Mouse (Mus musculus) granulocyte monocyte progenitor cell, adult 5-6 weeks (primary cell): ENCODE measurements around the gene Myom3. TPM values are rescaled to one million over a fixed set of nuclear protein-coding genes. Genes with fewer than 3 reads are reported as not detected.

Source experiments
- ATAC-seq: replicated peaks from 2 replicates; pipeline ENCODE4 v1.8.0; 2016; ENCODE audit warnings: mild to moderate bottlenecking, moderate TSS enrichment, inconsistent platforms; ENCODE audit not compliant: poor library complexity, severe bottlenecking
- total RNA-seq, 2 experiments: library from RNA; stranded (forward) in 1 of 2; stranded (reverse) in 1 of 2; fragments of 200-712, 200-1000 nt in 1 of 2; fragments of >200 nt in 1 of 2; fragmentation: Nextera tagmentation in 1 of 2; gene quantifications; 2 replicates each; pipeline ENCODE4 v1.2.3; 2014 to 2017

Myom3 gene
- total RNA-seq, 2 experiments from 2014 or later: not detected

GRCm38 (mm10) chr4:135801543-135801942 is 42.0 kb downstream of the Myom3 start:
- ATAC-seq: peak; percentile 69

- ATAC-seq: peak; percentile 20; the same call in 1 of the 2 replicates
These were observed 43.8 kb downstream of the Myom3 start for GRCm38 (mm10) chr4:135803299-135803698.

GRCm38 (mm10) chr4:135804169-135804568 is 44.7 kb downstream of the Myom3 start:
- ATAC-seq: no peak

DNA sequence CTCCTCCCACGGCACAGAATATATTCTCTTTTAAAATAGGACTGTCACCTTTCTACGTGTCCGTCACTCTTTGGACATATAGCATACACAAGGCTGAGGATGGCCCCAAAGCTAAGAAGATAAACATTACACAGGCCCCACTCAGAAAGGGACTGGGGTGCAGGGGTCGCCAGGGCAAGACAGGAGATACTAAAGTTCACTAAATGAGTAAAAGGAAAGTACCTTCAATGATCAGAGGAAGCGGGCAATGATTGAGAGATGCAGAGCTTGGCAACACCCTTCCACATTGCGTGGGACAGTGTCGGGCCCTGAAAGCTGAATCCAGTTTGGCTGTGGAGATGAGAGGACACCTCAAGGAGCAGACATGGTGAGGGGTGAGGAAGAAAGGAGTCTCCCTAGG is 55.4 kb downstream of the Myom3 start:
- ATAC-seq: no peak

GRCm38 (mm10) chr4:135816905-135817622 is 57.5 kb downstream of the Myom3 start:
- ATAC-seq: no peak; the same call in 1 of the 2 replicates

DNA sequence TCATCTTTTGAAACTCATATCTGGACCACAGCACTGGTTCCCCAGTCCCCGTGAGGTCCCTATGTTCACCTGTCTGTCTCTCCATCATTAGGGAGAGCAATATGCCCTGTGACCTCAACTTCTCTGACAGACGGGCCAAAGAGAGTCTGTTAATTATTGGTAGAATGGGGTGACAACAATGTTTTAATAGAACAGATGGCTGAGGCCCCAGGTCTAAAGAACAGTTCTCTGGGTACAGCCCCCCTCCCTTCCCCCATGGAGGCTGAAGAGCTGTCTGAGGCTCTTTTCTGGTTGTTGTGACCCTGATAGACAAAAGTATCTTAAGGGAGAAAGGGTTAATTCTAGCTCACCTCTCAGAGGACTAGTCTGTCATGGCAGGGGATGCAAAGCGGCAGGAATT is 58.9 kb downstream of the Myom3 start:
- no peak for ATAC-seq

GRCm38 (mm10) chr4:135819826-135820526 is 60.5 kb downstream of the Myom3 start:
- peak; percentile 78 for ATAC-seq

GRCm38 (mm10) chr4:135821772-135822171 is 62.3 kb downstream of the Myom3 start:
- no peak for ATAC-seq

GRCm38 (mm10) chr4:135823298-135823697 is 63.8 kb downstream of the Myom3 start:
- no peak for ATAC-seq

- no peak for ATAC-seq
These were observed 64.7 kb downstream of the Myom3 start for GRCm38 (mm10) chr4:135824254-135824653.

GRCm38 (mm10) chr4:135828491-135828890 is 69.0 kb downstream of the Myom3 start:
- ATAC-seq: no peak

GRCm38 (mm10) chr4:135832070-135832469 is 72.6 kb downstream of the Myom3 start:
- no peak for ATAC-seq

GRCm38 (mm10) chr4:135833301-135834123 is 74.0 kb downstream of the Myom3 start:
- no peak for ATAC-seq

DNA sequence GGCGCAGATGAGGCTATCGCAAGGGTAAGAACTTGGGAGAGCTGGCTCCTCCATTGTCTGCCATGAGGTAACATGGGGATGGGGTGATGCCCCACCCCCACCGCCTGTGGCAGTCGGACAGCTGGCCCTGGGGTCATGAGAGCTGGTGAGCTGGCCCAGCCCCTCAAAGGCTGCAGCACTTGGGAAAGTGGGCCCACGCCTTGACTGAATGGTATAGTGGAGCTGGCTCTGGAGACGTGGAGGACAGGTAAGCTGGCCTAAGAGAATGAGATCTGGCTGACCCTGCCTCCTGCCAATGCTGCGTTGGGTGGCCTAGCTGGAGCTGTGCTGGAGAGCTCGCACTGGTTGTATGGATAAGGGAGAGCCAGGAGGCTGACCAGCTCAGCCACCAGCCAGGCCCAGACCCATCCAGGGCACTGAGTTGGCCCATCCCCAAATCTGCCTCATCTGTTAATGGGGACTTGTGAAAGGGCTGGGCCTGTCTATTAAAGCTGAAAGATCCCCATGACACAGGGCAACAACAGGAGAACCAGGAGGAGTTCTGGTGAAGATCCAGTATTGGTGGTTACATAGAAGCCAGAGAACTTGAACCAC is 74.7 kb downstream of the Myom3 start:
- no peak for ATAC-seq

DNA sequence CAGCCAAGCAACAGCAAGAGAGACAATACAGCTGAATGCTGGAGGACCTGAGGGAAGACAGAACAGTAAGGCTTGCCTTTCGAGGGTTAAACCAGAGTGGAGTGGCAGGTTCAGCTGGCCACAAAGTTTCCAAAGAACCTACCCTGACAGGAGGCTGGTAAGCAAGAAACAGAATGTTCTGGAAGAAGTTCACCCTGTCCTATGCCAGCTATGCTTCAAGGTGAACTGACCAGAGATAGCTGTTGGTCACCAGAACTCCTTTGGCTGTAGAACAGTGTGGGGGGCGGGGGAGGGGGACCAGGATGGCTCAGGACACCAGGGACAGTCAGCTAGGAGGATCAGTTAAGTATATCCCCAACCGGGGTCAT is 79.4 kb downstream of the Myom3 start:
- no peak for ATAC-seq

DNA sequence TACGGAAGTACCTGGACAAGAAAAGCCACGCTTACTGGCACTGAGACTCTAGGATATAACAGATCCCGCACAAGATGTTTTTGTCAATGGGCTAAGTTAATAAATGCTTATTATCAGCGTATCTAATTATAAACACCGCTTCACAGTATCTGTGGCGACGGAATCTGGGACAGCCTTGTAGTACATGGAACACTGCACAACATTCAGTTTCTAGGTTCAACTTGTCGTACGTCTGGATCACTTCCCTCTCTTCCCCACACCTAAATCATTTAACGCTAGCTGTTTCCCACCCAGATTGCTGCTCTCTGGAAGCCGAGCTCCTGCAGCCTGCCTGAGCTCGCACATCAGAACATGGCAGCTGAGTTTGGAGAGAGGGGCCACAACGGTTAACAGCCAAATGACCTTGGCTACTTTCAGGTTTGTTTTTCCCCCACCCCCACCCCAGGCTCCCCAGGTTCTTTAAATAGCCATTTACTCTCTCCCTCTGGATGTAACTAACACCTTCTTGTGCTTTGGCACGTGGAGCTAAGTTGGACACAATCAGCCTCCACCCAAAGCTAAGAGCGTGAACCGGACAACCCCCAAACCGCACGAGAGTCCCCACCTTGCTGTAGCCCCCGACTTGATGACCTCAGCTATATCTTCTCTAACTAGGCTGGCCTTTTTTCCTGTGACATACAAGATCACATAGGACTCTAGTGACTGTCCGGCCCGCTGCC is 79.9 kb downstream of the Myom3 start:
- ATAC-seq: no peak

GRCm38 (mm10) chr4:135844400-135844799 is 84.9 kb downstream of the Myom3 start:
- ATAC-seq: no peak

GRCm38 (mm10) chr4:135847581-135847980 is 88.1 kb downstream of the Myom3 start:
- ATAC-seq: no peak

GRCm38 (mm10) chr4:135850411-135851095 is 91.0 kb downstream of the Myom3 start:
- ATAC-seq: no peak
